Mouse (Mus musculus) inflammation-experienced regulatory T-cells, adult 6 months (primary cell): ENCODE measurements around the gene Ptprg. TPM values are rescaled to one million over a fixed set of nuclear protein-coding genes. Genes with fewer than 3 reads are reported as not detected.

Experiments used
- ATAC-seq: one replicate; pipeline ENCODE4 v1.8.0; 2017
- polyA plus RNA-seq, 3 experiments: library from polyadenylated mRNA; unstranded; fragments of 100-300 nt; shearing (Covaris generic); gene quantifications; one replicate each; pipeline ENCODE4 v1.2.1; 2017

Ptprg gene
- polyA plus RNA-seq, 3 experiments from 2014 or later, result 0.24 TPM; not detected in 2

GRCm38 (mm10) chr14:12167651-12168050 is 614.3 kb downstream of the Ptprg start:
- no peak for ATAC-seq

- ATAC-seq, result no peak
Observed at GRCm38 (mm10) chr14:12177436-12177835, 624.1 kb downstream of the Ptprg start.

- no peak for ATAC-seq
Observed at GRCm38 (mm10) chr14:12178645-12179044, 625.3 kb downstream of the Ptprg start.

- no peak for ATAC-seq
Observed at GRCm38 (mm10) chr14:12180116-12180515, 626.8 kb downstream of the Ptprg start.

GRCm38 (mm10) chr14:12185040-12185439 is 631.7 kb downstream of the Ptprg start:
- ATAC-seq, result no peak

GRCm38 (mm10) chr14:12188352-12188751 is 635.0 kb downstream of the Ptprg start:
- no peak for ATAC-seq

GRCm38 (mm10) chr14:12189266-12189665 is 635.9 kb downstream of the Ptprg start:
- ATAC-seq, result no peak

- ATAC-seq, result no peak
Observed at GRCm38 (mm10) chr14:12189717-12190600, 636.6 kb downstream of the Ptprg start.

GRCm38 (mm10) chr14:12191076-12191475 is 637.7 kb downstream of the Ptprg start:
- ATAC-seq, result no peak

- no peak for ATAC-seq
Observed at GRCm38 (mm10) chr14:12198735-12199134, 645.4 kb downstream of the Ptprg start.

- no peak for ATAC-seq
Observed at GRCm38 (mm10) chr14:12199956-12200950, 646.9 kb downstream of the Ptprg start.

GRCm38 (mm10) chr14:12202214-12202613 is 648.9 kb downstream of the Ptprg start:
- no peak for ATAC-seq

GRCm38 (mm10) chr14:12203081-12203480 is 649.7 kb downstream of the Ptprg start:
- no peak for ATAC-seq

- no peak for ATAC-seq
Observed at GRCm38 (mm10) chr14:12206138-12206537, 652.8 kb downstream of the Ptprg start.

- ATAC-seq, result no peak
Observed at GRCm38 (mm10) chr14:12208554-12208953, 655.2 kb downstream of the Ptprg start.

- ATAC-seq, result no peak
Observed at GRCm38 (mm10) chr14:12218544-12219150, 665.3 kb downstream of the Ptprg start.

GRCm38 (mm10) chr14:12219877-12220276 is 666.5 kb downstream of the Ptprg start:
- ATAC-seq, result no peak

GRCm38 (mm10) chr14:12220540-12220939 is 667.2 kb downstream of the Ptprg start:
- no peak for ATAC-seq

GRCm38 (mm10) chr14:12221571-12221970 is 668.2 kb downstream of the Ptprg start:
- no peak for ATAC-seq

- ATAC-seq, result no peak
Observed at GRCm38 (mm10) chr14:12243726-12244125, 690.4 kb downstream of the Ptprg start.

- ATAC-seq, result no peak
Observed at GRCm38 (mm10) chr14:12276031-12276430, 722.7 kb downstream of the Ptprg start.

GRCm38 (mm10) chr14:12283641-12284040 is 730.3 kb downstream of the Ptprg start, which contains the start of gene Gm49355:
TSS of gene Gm49355 (plus strand) at chr14:12283976.
- no peak for ATAC-seq
